Mouse (Mus musculus) adrenal gland, adult 18-20 months (tissue): ENCODE measurements around the gene Abraxas1. TPM values are rescaled to one million over a fixed set of nuclear protein-coding genes. Genes with fewer than 3 reads are reported as not detected.

Experiments
- DNase-seq, 2 experiments: peaks; one replicate each; pipeline ENCODE4 v3.0.0; 2021 to 2022; ENCODE audit warnings: low spot score in 2 of 2
- total RNA-seq, 2 experiments: library from RNA; stranded (reverse); gene quantifications; 1 replicate in 1 of 2; 2 replicates in 1 of 2; pipeline ENCODE4 v1.2.3; 2021

The Abraxas1 gene
- total RNA-seq, 2 experiments from 2014 or later = 10.6 to 10.9 TPM

DNA sequence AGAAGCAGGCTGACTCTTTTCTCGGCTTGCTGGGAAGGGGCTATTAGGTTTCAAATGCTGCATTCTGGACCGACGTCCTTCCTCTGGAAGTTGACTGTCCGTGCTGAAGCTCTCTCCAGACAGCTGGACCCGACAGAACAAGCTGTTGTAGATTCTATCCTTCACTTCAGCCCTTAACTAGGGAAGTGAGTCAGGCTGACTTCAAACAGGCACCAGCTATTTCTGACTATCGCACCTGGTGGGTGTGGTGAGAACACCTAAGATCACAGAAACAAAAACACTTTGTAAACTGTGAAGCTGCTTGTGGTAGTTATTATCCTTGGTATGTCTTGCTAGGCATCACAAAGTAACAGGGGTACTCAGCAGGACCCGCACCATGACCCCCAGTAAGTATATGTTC lies 5.8 kb upstream of the Abraxas1 start:
- no peak for DNase-seq

DNA sequence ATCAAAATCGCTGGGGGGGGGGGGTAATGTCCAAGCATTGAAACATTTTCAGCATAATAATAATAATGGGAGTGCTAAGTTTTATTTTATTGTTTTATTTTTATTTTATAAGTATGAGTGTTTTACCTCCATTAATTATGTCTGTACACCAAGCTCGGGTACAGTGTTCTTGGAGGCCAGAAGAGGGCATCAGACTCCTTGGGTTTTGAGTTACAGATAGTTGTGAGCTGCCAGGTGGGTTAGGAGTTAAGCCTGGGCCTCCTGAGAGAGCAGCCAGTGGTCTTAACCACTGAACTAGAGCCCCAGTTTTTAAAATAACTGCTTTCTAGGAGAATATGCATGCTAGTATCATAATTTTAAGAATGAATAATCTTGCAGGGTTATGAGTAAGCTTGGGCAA lies 5.2 kb upstream of the Abraxas1 start:
- DNase-seq = no peak

DNA sequence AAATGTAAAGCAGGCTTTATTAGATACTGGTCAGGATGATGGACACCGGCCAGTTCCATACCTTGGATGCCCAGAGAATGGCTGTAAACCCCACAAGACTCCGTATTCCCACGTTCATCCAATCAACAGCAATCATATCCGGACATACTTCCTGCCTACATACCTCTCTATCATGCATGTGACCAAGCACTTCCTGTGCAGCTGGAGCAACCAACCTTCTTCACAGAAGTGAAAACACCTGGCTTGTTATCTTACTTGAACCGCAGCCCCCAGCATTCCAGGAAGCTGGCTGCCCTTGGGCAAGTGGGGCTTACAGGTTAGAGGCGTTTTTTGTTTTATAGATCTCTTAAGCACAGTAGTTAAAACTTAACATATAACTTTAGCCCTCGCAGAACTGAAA lies 2.1 kb upstream of the Abraxas1 start:
- DNase-seq = no peak

DNA sequence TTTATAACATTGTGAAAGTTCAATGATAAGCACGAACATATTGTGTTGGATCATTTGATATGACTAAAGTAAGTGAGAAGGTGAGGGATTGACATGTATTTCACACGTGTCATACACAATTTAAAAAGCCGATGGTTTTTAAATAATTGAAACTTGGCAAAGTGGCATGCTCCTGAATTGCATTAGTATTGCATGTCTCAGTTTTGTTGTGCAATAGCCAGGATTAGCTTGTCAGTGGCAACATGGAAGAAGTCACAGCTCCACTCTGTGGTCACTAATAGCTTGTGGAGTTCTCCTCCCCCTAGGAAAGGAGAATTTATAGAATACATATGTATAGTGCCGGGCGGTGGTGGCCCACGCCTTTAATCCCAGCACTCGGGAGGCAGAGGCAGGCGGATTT lies 610 bp upstream of the Abraxas1 start:
- no peak for DNase-seq

DNA sequence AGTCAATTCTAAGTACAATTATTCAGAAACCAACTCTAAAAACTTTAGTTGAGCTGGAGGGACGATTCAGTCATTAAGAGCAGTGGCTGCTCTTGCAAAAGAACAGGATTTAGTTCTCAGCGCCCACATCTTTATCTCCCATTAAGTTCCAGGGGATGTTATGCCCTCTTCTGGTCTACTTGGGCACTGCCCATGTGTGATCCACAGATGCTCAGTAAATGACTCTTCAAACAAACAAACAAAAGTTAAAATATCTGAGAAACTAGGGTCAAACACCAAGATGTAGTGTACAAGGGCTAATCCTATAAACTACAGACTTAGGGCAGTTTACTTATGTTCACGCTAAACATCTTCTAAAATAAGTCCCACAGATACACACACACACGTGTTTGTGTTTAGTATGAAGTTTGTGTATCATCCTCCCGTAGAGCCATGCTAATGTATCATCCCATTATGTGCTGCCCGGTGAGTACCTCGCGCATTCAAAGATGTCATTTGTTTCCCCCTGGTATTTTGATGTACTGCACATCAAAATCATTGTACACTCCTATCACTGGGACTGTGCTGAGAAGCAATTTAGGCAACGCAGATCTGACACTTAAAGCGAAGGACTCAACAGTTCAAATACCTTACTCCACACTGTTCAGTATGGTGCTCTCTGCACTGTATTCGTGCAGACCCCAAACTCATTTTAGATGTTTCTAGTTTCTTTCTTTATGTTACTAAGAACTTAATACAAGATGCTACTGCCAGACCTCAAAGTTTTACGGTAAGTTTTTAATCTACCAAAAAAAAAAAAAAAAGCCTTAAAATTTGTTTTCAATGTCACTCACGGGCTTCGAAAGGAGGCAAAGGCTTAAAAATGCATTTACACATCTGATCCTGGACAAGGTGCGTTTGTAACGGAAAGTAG lies 941 bp downstream of the Abraxas1 start:
- no peak for DNase-seq

DNA sequence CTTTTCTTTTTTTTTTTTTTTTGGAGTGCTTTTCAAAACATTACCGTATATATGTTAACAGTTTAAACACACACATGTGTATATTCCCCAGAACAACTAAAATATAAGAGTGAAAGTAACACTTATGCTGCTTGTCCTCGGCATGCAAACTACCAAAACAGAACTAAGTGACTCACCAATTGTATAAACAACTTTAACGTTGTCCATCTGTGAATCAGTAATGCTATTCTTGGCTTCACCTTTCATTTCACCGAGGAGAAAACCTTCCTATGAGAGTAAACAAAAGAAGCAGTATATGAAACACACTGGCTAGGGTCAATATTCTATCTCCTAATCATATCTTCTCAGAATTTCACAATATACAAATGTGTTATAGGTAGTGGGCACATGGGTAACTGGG lies 2.4 kb downstream of the Abraxas1 start:
- no peak for DNase-seq

DNA sequence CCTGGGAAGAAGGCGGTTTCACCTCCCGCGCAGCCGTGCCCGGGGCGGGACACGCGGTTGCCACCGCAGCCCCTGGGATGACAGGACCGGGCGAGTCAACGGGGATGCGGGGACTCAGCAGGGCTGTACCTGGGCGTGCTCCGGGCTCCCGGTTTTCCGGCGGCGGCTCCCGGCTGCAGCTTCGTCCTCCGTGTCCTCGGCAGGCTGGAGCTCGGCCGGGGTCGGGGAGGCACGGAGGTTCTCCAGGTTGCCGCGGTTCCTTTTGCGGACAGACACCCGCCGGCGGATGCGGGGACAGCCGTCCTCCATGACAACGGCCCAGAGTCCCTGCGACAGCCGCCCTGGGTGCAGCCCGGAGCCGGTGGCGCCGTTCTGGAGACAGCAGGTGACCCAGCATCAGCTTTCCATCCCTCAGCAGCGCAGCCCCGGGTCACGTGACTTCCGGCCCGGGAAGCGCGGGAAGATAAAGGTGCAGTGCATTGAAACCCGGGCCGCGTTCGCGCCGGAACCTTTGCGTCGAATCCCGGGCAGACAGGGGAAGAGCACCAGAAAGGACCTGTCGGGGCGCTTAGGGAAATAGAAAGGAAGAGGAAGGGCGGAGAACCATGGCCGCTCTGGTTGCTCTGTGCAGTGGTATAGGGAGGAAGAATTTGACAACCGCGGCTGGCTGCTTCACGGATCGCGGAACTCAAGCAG lies 22.5 kb downstream of the Abraxas1 start, which contains the start of the genes Helq and Mrps18c:
Gene Helq (minus strand): TSS at position 434 of the 696 bp plus-strand sequence.
Gene Mrps18c (plus strand): TSS at position 463 of the 696 bp plus-strand sequence.
- peak; percentile 82 to 85 for DNase-seq

DNA sequence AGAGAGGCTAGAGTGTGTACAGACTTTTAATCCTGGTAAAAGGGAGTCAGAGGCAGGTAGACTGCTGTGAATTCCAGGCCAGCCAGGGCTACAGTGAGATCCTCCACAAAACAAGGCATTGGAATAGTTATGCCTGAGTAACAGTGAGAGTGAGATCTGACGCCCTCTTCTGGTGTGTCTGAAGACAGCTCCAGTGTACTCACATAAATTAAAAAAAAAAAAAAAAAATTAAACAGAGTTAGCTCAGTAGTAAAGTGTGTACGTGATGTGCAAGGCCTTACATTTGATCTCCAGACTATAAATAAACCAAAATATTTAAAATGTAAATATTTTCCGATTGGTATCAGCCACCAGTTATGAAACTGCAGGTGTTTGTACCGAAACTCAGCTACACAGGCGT lies 26.7 kb downstream of the Abraxas1 start:
- no peak for DNase-seq

DNA sequence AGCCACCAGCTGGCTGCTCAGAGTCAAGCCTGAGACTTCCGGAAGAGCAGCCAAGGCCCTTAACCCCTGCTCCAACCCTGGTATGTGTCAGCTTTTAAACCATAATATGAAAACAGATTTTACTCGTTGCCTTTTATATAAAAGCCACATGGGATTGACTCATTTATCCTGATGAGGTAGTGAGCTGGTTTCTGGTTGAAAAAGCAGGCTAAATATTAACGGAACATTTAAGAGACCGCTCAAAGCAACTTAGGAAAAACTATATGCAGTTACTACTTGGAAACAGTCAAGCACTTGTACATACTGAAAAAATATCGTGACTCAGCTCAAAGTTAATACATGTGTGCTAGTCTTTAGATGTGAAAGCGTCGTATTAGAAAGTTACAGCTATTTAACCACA lies 28.5 kb downstream of the Abraxas1 start:
- DNase-seq = no peak

DNA sequence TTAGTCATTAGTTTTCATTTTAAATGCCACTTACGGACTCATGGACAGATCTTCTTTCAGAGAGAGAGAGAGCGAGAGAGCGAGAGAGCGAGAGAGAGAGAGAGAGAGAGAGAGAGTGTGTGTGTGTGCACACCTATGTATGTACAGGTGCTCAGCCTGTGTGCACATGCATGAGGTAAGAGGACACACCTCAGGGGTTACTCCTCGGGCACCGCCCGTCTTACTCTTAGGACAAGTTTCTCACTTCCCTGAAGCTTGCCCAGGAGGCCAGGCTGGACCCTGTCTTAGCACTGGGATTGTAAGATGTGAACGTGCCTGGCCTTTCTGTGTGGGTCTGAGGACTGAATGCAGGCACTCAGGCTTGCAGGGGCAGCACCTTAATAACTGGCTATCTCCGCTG lies 33.2 kb downstream of the Abraxas1 start:
- no peak for DNase-seq

DNA sequence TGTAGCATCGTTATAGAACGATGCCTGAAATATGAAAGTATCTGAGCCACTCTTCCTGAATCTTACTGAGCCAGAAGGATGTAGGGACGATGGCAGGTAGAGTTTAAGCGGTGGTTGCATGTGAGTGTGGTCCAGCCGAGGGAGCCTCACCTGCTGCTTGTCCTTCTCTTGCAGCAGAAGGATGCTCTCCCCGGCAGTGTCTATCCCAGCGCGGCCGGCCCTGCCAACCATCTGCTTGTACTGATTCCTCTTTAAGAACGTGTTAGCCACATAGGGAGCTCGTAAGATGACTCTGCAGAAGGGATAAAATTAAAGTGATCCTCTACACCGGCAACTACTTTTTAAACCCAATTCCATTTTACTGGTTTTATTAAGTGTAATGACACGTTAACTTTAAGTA lies 41.8 kb downstream of the Abraxas1 start:
- DNase-seq = no peak

DNA sequence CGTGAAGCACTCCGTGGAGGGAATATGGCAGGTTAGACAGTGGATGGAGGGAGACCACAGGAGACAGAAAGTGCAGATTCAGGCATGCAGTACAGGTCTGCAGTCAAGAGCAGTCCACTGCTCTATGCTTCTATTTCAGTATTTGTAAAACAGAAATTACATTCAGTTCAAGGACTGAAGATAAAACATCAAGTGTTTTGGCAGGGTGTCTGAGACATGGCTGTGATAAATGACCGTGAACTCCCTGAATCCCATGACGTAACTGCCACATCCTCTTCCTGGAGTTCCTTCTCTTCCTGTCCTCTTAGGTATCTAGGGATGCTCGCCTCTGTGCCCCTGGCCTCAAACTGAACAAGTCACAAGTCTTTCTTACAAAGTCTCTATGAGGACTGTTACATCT lies 43.9 kb downstream of the Abraxas1 start:
- DNase-seq = no peak

DNA sequence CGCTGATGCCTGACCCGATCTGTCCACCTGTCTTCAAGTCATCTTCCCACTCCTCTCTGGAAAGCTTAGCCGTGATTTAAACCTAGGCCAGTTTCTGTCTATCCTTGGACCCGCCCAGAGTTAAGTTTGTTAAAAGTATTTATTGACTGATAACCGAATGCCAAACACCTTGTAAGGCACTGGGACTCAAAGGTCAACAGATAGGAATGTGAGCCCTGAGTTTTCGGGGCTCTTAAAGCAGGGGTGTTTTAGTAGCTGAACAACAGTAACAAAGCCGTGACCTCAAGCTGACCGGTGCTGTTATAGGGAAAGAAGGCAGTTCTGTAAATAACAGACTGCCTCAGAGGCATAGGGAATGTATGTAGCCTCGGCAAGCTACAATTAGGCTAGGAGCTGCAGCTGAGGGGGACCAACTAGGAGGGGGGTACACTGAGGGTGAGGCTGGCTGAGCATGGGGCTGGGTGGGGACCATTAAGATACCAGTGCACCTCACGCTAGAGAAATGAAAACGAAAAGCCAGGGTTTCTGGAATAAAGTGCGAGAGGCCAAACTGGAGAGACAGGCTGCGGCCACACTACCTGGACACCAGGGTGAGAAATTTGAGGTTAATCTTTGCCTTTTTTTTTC lies 44.9 kb downstream of the Abraxas1 start:
- no peak for DNase-seq

DNA sequence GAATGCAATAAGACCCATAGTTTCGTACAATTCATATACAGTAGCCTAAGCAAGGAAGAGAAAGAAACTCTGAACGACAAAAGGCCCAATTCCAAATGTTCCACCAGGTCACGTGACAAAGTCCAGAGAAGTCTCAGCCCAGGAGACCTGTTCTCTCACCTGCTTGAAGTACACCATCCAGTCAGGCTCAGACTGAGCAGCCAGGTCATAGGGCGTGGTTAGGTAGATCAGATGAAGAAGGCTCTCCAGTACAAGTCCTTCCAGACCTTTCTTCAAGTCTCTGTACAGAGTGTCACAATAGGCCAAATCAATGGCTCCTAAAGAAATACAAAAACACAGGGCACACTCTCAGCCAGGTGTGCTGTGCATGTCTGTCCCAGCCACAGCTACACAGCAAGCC lies 49.2 kb downstream of the Abraxas1 start:
- no peak for DNase-seq

DNA sequence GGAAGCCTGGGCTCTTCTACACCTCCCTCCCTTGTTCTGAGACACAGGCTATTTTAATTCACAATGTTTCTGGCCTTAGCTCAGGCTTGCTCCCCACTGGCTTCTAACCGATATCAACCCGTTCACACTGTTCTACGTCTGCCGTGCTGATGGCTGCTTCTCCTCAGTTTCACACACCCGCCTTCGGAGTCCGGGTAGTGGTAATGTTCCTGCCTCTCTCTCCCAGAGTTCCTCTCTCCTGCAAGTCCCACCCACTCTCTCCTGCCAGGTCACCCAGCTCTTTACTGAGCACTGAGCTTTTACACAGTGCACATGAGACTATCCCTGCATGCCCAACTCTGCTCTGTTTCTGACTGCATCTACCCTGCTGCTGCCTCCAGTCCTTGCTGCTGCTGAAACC lies 54.7 kb downstream of the Abraxas1 start:
- no peak for DNase-seq

DNA sequence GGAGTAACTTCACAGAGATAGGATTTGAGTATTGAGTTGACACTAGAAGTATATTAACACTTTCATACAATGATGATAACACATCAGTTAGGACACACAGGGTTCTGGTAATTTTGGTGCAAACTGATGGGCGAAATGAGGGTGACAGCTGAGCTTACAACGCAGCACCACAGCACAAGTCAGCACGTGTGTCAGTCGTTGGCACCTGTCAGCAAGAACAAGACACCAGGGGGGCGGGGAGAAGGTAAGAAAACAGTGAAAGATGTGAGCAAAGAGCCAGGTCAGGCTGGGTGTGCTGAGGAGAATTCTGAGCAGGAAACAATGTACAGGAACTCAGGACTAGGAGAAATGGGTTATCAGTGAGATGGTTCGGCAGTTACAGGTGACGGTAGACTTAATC lies 59.0 kb downstream of the Abraxas1 start:
- DNase-seq = no peak

DNA sequence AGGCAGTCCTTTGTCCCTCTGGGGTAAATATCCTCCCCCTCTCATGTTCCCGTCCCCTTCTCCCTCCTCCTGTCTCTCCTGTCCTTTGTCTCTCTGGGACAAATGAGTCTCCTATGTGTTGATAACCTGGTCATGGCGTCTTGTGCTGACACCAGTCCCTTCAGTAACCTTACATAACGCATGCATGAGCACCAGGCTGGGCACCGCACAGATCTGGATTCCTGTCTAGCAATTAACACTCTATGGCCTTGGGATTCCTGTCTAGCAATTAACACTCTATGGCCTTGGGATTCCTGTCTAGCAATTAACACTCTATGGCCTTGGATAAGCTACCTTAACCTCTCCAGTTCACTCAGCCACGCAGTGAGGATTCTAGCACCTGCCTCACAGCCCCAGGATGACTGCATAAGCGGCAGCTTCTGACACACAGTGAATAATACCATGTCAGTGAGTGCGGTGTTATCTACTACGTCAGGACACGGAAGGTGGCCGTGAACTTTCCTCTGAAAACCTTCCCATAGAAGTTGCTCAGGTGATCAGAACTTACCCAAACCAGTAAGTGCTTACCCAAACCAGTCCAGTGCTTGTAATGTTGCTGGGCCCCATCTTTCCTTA lies 60.6 kb downstream of the Abraxas1 start:
- no peak for DNase-seq

DNA sequence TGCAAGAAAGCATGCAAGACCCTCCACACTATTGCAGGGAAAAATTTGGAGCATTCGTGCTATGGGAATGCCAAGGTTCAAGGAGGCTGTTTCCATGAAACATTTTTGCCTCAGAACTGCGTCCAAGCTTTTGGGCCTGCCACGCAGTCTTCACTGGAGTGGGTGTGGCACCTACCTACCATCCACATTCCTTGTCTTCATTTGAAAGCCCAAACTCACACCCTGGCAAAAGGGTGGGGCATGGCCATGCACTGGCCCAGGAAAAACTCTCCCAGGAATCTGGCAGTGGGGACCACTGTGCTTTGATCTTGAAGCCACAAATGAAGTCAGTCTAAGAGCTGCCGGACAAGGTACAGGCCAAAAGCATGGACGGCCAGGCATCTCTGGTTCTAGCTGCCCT lies 62.6 kb downstream of the Abraxas1 start:
- no peak for DNase-seq
